Mouse (Mus musculus) cerebellum, postnatal 14 days (tissue): ENCODE data around the gene Zan.
"Not testable (repeated sequence)": the region's sequence is repeated elsewhere in the genome, so short reads cannot be mapped to it uniquely, and the experiment has no call there.

Experiments
- DNase-seq, 2 experiments: peaks; one replicate each; pipeline ENCODE4 v3.0.0; 2021; ENCODE audit warnings: mixed read lengths in 2 of 2

The Zan gene

GRCm38 (mm10) chr5:137501709-137502666 is 25.1 kb upstream of the Zan start, which contains the start of gene Pop7:
Pop7 (minus strand) TSS chr5:137502518.
- DNase-seq: peak; percentile 99 to 100

GRCm38 (mm10) chr5:137500186-137500585 is 23.3 kb upstream of the Zan start:
- no peak for DNase-seq

GRCm38 (mm10) chr5:137493831-137494230 is 17.0 kb upstream of the Zan start:
- DNase-seq: peak; percentile 27 to 46

GRCm38 (mm10) chr5:137491559-137491958 is 14.7 kb upstream of the Zan start:
- peak; percentile 47 to 62 for DNase-seq

GRCm38 (mm10) chr5:137487616-137488015 is 10.8 kb upstream of the Zan start:
- DNase-seq: peak in 1 of 2 experiments; percentile 45

- DNase-seq: no peak
Measured at GRCm38 (mm10) chr5:137485851-137486155, 8.9 kb upstream of the Zan start.

- no peak for DNase-seq
Measured at GRCm38 (mm10) chr5:137485071-137485850, 8.4 kb upstream of the Zan start.

GRCm38 (mm10) chr5:137481897-137482296 is 5.0 kb upstream of the Zan start:
- peak; percentile 16 to 49 for DNase-seq

GRCm38 (mm10) chr5:137481138-137481537 is 4.3 kb upstream of the Zan start:
- peak; percentile 91 to 96 for DNase-seq

GRCm38 (mm10) chr5:137474351-137474750 is 2.5 kb downstream of the Zan start:
- no peak for DNase-seq

- DNase-seq: no peak
Measured at GRCm38 (mm10) chr5:137472252-137472904, 4.5 kb downstream of the Zan start.

- DNase-seq: no peak
Measured at GRCm38 (mm10) chr5:137466946-137467345, 9.9 kb downstream of the Zan start.

- peak; percentile 12 to 20 for DNase-seq
Measured at GRCm38 (mm10) chr5:137465049-137465448, 11.8 kb downstream of the Zan start.

- no peak for DNase-seq
Measured at GRCm38 (mm10) chr5:137455866-137456591, 20.8 kb downstream of the Zan start.

GRCm38 (mm10) chr5:137455206-137455605 is 21.7 kb downstream of the Zan start:
- DNase-seq: no peak

GRCm38 (mm10) chr5:137445536-137445935 is 31.3 kb downstream of the Zan start:
- no peak for DNase-seq

- DNase-seq: peak; percentile 42 to 45
Measured at GRCm38 (mm10) chr5:137440216-137440855, 36.5 kb downstream of the Zan start.

GRCm38 (mm10) chr5:137433889-137434288 is 43.0 kb downstream of the Zan start:
- DNase-seq: peak; percentile 23 to 24

GRCm38 (mm10) chr5:137430402-137430801 is 46.5 kb downstream of the Zan start:
- DNase-seq: not testable (repeated sequence)

- DNase-seq: no peak
Measured at GRCm38 (mm10) chr5:137425648-137426047, 51.2 kb downstream of the Zan start.

GRCm38 (mm10) chr5:137419841-137420240 is 57.0 kb downstream of the Zan start:
- no peak for DNase-seq

- no peak for DNase-seq
Measured at GRCm38 (mm10) chr5:137419105-137419504, 57.8 kb downstream of the Zan start.
